Mouse (Mus musculus) limb, embryonic 14.5 days (tissue): ENCODE measurements around the gene Clcn3. TPM values are rescaled to one million over a fixed set of nuclear protein-coding genes. Genes with fewer than 3 reads are reported as not detected.

Experiments
- ATAC-seq: fragments of 200-750 bp; cut with Nextera tagmentation; 2 replicates; pipeline ENCODE4 v1.8.0; 2017; ENCODE audit warnings: low read depth, moderate number of reproducible peaks, moderate TSS enrichment; ENCODE audit not compliant: low FRiP score
- DNase-seq: peaks from one replicate; pipeline ENCODE4 v3.0.0-alpha.2; 2015; ENCODE audit warnings: low spot score
- H3K27ac ChIP-seq: fragments of 300-500 bp; sonication (generic); replicated peaks from 2 replicates; pipeline ENCODE4 v1.5.1; 2014; ENCODE audit warnings: low read depth, mild to moderate bottlenecking, low read length, moderate library complexity, mixed read lengths
- H3K27me3 ChIP-seq: fragments of 300-500 bp; sonication (generic); 2 replicates; pipeline ENCODE4 v1.6.1; 2014; ENCODE audit warnings: low read length, mixed read lengths; ENCODE audit not compliant: control insufficient read depth, insufficient read depth
- H3K36me3 ChIP-seq: fragments of 300-500 bp; sonication (generic); 2 replicates; pipeline ENCODE4 v1.6.1; 2014; ENCODE audit warnings: mild to moderate bottlenecking, low read length, moderate library complexity, mixed read lengths; ENCODE audit not compliant: control insufficient read depth, insufficient read depth
- H3K4me1 ChIP-seq: fragments of 300-500 bp; sonication (generic); 2 replicates; pipeline ENCODE4 v1.6.1; 2014; ENCODE audit warnings: antibody characterized with exemption, low read length, mixed read lengths; ENCODE audit not compliant: control insufficient read depth, insufficient read depth
- H3K4me2 ChIP-seq: fragments of 300-500 bp; sonication (generic); replicated peaks from 2 replicates; pipeline ENCODE4 v1.6.1; 2014; ENCODE audit warnings: low read depth, mild to moderate bottlenecking, low read length, moderate library complexity; ENCODE audit not compliant: severe bottlenecking
- H3K4me3 ChIP-seq: fragments of 300-500 bp; sonication (generic); replicated peaks from 2 replicates; pipeline ENCODE4 v1.5.1; 2014; ENCODE audit warnings: low read length
- H3K9ac ChIP-seq: fragments of 300-500 bp; sonication (generic); 2 replicates; pipeline ENCODE4 v1.6.1; 2014; ENCODE audit warnings: mild to moderate bottlenecking, low read depth, low read length, moderate library complexity; ENCODE audit not compliant: severe bottlenecking
- H3K9me3 ChIP-seq: fragments of 300-500 bp; sonication (generic); 2 replicates; pipeline ENCODE4 v1.6.1; 2016; ENCODE audit warnings: low read length; ENCODE audit not compliant: control insufficient read depth
- POLR2A ChIP-seq: fragments of 200-500 bp; IDR thresholded peaks from 2 replicates; pipeline ENCODE4 v1.8.0; 2012; ENCODE audit warnings: inconsistent platforms, mild to moderate bottlenecking, moderate library complexity, borderline replicate concordance; ENCODE audit not compliant: insufficient read depth, insufficient read length; ENCODE audit errors: extremely low read depth
- whole genome bisulfite sequencing: fragments of 180-500 bp; shearing (Covaris S2); extraction: QIAGEN DNeasy Blood & Tissue Kit; methylation state at CpG from one replicate; pipeline ENCODE4 v1.1.7; 2014; 5-methylcytosine and 5-hydroxymethylcytosine counted together
- polyA plus RNA-seq, 2 experiments: library from polyadenylated mRNA; depleted of rRNA in 1 of 2; stranded (reverse) in 1 of 2; unstranded in 1 of 2; fragments of >200 nt; fragmentation: Nextera tagmentation in 1 of 2; extraction: Ambion mirVana in 1 of 2; gene quantifications; 2 replicates each; pipeline versions ENCODE4 v1.2.1 to v1.2.3; 2012 to 2014

The Clcn3 gene
- polyA plus RNA-seq, 2 experiments, result 10.9 to 15.3 TPM

GRCm38 (mm10) chr8:60951271-60951670 is 31.8 kb downstream of the Clcn3 start:
- no peak for DNase-seq
- H3K27me3 ChIP-seq, result no peaks in the 10 kb centered on the region
- WGBS, result 74% methylated on average over 4 of the region's 4 CpGs
- no peak for ATAC-seq
- TF ChIP-seq POLR2A, result no peak
- no peak overlapping the region for H3K27ac ChIP-seq
- H3K4me3 ChIP-seq, result no peak overlapping the region
- no peak overlapping the region for H3K4me2 ChIP-seq
- H3K9ac ChIP-seq, result no peak overlapping the region
- H3K4me1 ChIP-seq, result peaks cover 2% of the 10 kb centered on the region; the same call in 1 of the 2 replicates
- H3K36me3 ChIP-seq, result no peaks in the 10 kb centered on the region
- H3K9me3 ChIP-seq, result no peaks in the 10 kb centered on the region

- WGBS, result 59% methylated on average over 4 of the region's 4 CpGs
These were observed 33.2 kb downstream of the Clcn3 start for GRCm38 (mm10) chr8:60949859-60950258.

GRCm38 (mm10) chr8:60947503-60947902 is 35.6 kb downstream of the Clcn3 start:
- Histone ChIP-seq H3K36me3 (no peaks in the 10 kb centered on the region), H3K4me3 (no peak overlapping the region), H3K4me2 (no peak overlapping the region), H3K27me3 (no peaks in the 10 kb centered on the region), H3K9ac (no peak overlapping the region), H3K9me3 (no peaks in the 10 kb centered on the region), H3K4me1 (0 out of 2 replicates have a peak, but pooled peaks cover 2% of the 10 kb centered on the region), H3K27ac (no peak overlapping the region)
- no peak for TF ChIP-seq POLR2A
- ATAC-seq, result no peak
- no peak for DNase-seq

More at GRCm38 (mm10) chr8:60949859-60950258, 33.2 kb downstream of the Clcn3 start:
- Histone ChIP-seq H3K27ac (no peak overlapping the region), H3K36me3 (no peaks in the 10 kb centered on the region), H3K4me2 (no peak overlapping the region), H3K9me3 (no peaks in the 10 kb centered on the region), H3K4me1 (peaks cover 2% of the 10 kb centered on the region; the same call in 1 of the 2 replicates), H3K4me3 (no peak overlapping the region), H3K9ac (no peak overlapping the region), H3K27me3 (no peaks in the 10 kb centered on the region)
- no peak for ATAC-seq
- no peak for TF ChIP-seq POLR2A
- no peak for DNase-seq

DNA sequence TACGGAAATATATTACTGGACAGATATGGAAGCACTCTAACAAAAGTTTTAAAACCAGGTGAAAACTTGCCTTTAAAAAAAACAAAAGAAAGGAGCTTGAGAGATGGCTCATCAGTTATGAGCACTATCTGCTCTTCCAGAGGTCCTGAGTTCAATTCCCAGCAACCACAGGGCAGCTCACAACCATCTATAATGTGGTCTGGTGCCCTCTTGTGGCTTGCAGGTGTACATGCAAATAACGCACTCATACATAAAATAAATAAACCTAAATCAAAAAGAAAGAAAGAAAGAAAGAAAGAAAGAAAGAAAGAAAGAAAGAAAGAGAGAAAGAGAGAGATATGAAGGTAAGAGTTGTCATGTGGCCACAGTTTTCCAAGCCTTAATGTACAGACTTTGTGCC is 40.2 kb downstream of the Clcn3 start:
- no peak overlapping the region for H3K9ac ChIP-seq
- H3K27ac ChIP-seq, result no peak overlapping the region
- H3K4me3 ChIP-seq, result no peak overlapping the region
- WGBS, result 97% methylated on average over 2 of the region's 2 CpGs
- H3K4me2 ChIP-seq, result no peak overlapping the region
- DNase-seq (no peak), ATAC-seq (no peak)
- H3K36me3 ChIP-seq, result no peaks in the 10 kb centered on the region
- H3K4me1 ChIP-seq, result no peaks in the 10 kb centered on the region
- H3K27me3 ChIP-seq, result no peaks in the 10 kb centered on the region
- no peak for TF ChIP-seq POLR2A
- no peaks in the 10 kb centered on the region for H3K9me3 ChIP-seq

DNA sequence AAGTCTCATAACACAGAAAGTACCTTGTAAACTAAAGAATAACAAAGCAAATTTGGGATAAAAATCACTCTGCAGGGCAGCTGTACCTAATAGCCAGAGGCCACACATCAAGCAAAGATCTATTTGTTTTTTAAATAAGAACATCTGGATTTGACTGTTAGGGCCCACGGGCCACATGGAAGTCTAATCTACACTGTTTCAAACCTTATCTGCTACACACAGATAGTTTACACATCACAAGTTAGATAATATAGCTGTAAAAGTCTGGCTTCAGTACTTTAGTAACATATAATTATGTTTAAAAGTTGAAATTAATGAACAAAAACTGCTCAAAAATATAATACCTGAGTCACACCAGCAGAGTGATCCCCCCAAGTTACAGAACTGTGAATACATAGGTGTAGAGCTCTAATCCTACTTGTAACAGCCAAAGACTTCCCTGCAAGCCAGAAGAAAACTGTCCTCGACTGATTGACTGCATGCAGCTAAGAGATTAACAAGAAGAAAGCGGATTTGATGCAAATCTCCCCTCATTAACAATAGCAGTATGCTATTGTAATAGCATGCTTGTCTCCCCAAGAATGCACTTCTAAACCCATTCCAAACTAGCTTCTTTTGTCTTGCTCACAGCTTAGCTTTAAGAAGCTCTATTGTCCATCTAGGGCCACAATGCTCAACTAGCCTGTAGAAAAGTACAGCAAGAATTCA is 44.2 kb downstream of the Clcn3 start:
- Histone ChIP-seq H3K9me3 (no peaks in the 10 kb centered on the region), H3K9ac (no peak overlapping the region), H3K27ac (no peak overlapping the region), H3K27me3 (no peaks in the 10 kb centered on the region), H3K4me2 (no peak overlapping the region), H3K36me3 (peaks cover 8% of the 10 kb centered on the region; the same call in 1 of the 2 replicates), H3K4me3 (no peak overlapping the region), H3K4me1 (no peaks in the 10 kb centered on the region)
- no peak for ATAC-seq
- TF ChIP-seq POLR2A, result no peak
- 43% methylated on average over 3 of the region's 3 CpGs for WGBS
- DNase-seq, result no peak
